Mouse (Mus musculus): ENCODE results near the gene Zc3h10.
"Not testable (repeated sequence)": the region's sequence is repeated elsewhere in the genome, so short reads cannot be mapped to it uniquely, and the experiment has no call there.

The Zc3h10 gene

GRCm38 (mm10) chr10:128524111-128524731 lies 23.4 kb downstream of the Zc3h10 start:
- in situ Hi-C loops (cut with MboI), result no loop called here

DNA sequence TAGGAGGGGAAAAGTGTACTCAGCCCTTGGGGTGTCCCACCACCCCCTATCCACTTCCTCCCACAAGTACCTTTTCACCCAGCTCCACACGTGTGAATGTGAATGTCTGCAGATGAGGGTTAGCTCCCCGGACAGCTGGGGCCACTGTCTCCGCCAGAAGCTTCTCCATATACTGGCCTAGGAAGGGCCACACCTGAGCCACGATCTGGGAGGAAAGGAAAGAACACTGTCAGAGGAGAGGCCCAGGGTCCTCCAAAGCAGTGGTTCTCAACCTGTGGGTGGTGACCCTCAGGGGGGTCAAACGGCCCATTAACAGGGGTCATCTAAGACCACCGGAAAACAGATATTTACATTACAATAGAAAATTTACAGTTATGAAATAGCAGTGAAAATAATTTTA lies 25.2 kb downstream of the Zc3h10 start:
- in situ Hi-C loops (cut with MboI), result no loop called here

GRCm38 (mm10) chr10:128520591-128520990 lies 27.0 kb downstream of the Zc3h10 start:
- in situ Hi-C loops (cut with MboI), result no loop called here

GRCm38 (mm10) chr10:128518833-128519232 lies 28.7 kb downstream of the Zc3h10 start:
- in situ Hi-C loops (cut with MboI), result no loop called here

GRCm38 (mm10) chr10:128516677-128517076 lies 30.9 kb downstream of the Zc3h10 start:
- in situ Hi-C loops (cut with MboI), result no loop called here

DNA sequence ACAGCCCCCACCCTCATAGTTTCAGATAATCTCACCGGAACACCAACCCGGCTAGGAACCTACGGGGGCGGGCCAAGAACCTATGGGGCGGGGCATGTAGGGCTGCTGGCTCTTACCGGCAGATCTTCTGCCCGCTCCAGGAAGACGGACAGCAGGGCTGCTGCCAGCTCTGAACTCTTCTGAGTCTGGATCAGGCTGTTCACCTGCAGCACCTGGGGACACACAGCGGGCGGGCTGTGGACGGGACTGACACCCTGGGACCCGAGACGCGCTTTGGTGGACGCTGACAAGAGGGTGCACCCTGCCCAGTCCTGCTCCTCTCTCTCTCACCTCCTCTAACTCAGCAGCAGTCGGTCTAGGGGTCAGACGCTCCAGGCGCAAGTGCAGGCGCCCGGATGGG lies 31.5 kb downstream of the Zc3h10 start:
- in situ Hi-C loops (cut with MboI), result no loop called here

DNA sequence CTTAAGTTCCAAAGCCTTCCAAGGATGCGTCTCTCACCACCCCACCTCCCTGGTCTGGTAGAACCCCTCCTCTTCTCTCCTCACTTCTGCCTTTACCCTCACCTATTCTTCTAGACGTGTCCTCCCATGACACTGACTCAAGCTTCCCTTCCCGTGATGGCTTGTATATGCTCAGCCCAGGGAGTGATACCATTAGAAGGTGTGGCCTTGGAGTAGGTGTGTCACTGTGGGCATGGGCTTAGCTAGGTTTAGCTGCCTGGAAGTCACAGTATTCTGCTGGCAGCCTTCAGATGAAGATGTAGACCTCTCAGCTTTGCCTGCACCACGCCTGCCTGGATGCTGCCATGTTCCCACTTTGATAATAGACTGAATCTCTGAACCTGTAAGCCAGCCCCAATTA lies 32.5 kb downstream of the Zc3h10 start:
- in situ Hi-C loops (cut with MboI), result no loop called here

DNA sequence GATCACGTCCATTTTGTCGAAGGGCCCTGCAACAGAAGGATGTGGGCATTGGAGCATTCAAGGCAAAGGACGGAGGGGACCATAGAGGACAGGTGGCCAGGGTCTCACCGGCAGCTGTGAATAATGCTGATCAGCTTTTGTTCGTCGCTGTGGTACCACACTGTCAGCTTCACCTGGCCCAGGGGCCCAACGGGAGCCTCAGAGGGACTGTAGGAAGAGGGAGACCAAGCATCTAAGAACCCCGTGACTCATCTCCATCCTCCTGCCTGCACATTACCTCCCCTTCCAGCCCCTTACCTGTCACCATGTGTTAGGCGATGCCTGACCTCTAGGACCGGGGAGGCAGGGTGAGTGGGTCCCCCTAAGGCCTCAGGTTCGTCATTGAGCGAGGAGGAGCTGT lies 35.8 kb downstream of the Zc3h10 start:
- in situ Hi-C loops (cut with MboI), result no loop called here

- in situ Hi-C loops (cut with MboI), result no loop called here
Measured at GRCm38 (mm10) chr10:128511189-128511588, 36.4 kb downstream of the Zc3h10 start.

- in situ Hi-C loops (cut with MboI), result no loop called here
Measured at GRCm38 (mm10) chr10:128510301-128510700, 37.3 kb downstream of the Zc3h10 start.

GRCm38 (mm10) chr10:128509831-128510230 lies 37.7 kb downstream of the Zc3h10 start:
- in situ Hi-C loops (cut with MboI), result no loop called here

GRCm38 (mm10) chr10:128509203-128509602 lies 38.4 kb downstream of the Zc3h10 start:
- in situ Hi-C loops (cut with MboI), result no loop called here

- in situ Hi-C loops (cut with MboI), result no loop called here
Measured at GRCm38 (mm10) chr10:128508260-128508659, 39.3 kb downstream of the Zc3h10 start.

- in situ Hi-C loops (cut with MboI), result no loop called here
Measured at GRCm38 (mm10) chr10:128505974-128506373, 41.6 kb downstream of the Zc3h10 start.

DNA sequence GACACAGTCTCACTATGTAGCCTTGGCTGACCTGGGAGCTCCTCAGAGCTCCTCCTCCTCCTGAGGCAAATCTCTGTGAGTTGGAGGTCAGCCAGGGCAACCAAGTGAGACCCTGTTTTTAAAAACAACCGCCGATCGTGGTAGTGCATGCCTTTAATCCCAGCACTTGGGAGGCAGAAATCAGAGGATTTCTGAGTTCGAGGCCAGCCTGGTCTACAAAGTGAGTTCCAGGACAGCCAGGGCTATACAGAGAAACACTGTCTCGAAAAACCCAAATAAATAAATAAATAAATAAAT lies 42.3 kb downstream of the Zc3h10 start:
- in situ Hi-C loops (cut with MboI), result not testable (repeated sequence)

DNA sequence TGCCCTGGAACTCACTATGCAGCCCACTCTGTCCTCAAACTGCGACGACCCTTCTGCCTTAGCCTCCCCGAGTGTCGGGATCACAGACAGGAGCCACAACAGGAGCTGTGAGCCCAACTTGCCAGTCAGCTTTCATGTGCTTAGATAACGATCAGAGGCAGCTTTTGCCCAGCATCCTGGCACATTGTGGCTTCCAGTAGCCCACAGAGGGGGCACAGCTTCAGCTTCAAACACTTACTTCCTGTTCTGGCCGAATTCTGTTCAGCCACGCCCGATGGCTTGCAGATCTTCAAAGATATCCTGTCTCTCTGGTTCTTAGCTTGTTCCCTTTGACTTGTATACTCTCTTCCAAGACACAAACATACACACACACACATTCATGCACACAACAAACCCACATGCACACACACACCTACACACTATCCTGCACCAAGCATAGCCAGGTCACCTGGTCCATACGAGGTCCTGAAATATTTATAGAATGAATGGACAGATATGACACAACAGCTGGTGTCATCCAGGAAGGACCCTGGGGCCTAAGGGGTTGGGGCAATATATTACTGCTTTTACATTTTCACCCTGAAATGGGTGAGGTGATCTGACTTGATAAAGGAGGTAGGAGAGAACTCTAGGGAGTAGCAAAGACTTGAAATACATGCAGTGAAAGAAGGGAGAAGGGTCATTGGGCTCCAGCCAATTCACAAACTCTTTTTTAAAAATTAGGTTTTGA lies 42.8 kb downstream of the Zc3h10 start:
- in situ Hi-C loops (cut with MboI), result no loop called here

- in situ Hi-C loops (cut with MboI), result no loop called here
Measured at GRCm38 (mm10) chr10:128504012-128504411, 43.6 kb downstream of the Zc3h10 start.

- in situ Hi-C loops (cut with MboI), result no loop called here
Measured at GRCm38 (mm10) chr10:128503532-128503931, 44.0 kb downstream of the Zc3h10 start.

GRCm38 (mm10) chr10:128502341-128502740 lies 45.2 kb downstream of the Zc3h10 start:
- in situ Hi-C loops (cut with MboI), result no loop called here

DNA sequence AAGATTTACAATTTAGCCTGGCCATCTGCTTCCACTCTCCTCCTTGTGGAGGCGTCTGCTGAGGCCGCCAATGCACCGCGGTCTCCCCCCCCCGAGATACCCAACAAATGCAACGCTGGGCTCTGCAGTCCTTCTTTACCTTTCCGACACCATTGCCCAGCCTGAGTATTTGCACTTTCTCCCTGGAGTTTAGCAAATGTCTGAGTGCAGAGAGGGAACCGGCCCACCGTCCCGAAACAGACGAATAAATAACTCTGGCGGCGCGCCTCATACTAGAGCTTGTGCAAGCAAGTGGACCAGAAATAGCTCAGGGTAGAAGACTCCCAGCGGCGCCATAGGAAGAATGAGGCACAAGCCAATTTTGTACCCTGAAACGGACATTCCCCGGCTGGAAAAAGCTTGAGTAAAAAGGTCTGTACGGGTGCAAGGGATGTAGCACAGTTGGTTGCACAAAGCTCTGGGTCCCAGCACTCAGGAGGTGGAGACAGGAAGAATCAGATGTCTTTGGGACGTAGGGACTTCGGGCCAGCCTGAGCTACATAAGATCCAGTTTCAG lies 48.4 kb downstream of the Zc3h10 start:
- in situ Hi-C loops (cut with MboI), result no loop called here

- in situ Hi-C loops (cut with MboI), result no loop called here
Measured at GRCm38 (mm10) chr10:128498590-128498989, 49.0 kb downstream of the Zc3h10 start, which contains the start of gene Myl6b. TSS of gene Myl6b (minus strand) at chr10:128498685.

- in situ Hi-C loops (cut with MboI), result no loop called here
Measured at GRCm38 (mm10) chr10:128497134-128497737, 50.3 kb downstream of the Zc3h10 start.

- in situ Hi-C loops (cut with MboI), result no loop called here
Measured at GRCm38 (mm10) chr10:128496509-128497077, 51.0 kb downstream of the Zc3h10 start.

Data from mature B cell (primary cell).